Mouse (Mus musculus): Measurements from ENCODE around the gene Ccnj.

Ccnj gene

GRCm38 (mm10) chr19:40849391-40849790 is 18.3 kb downstream of the Ccnj start:
- DNase-seq, result no peak

GRCm38 (mm10) chr19:40859555-40859954 is 28.5 kb downstream of the Ccnj start:
- no peak for DNase-seq

DNA sequence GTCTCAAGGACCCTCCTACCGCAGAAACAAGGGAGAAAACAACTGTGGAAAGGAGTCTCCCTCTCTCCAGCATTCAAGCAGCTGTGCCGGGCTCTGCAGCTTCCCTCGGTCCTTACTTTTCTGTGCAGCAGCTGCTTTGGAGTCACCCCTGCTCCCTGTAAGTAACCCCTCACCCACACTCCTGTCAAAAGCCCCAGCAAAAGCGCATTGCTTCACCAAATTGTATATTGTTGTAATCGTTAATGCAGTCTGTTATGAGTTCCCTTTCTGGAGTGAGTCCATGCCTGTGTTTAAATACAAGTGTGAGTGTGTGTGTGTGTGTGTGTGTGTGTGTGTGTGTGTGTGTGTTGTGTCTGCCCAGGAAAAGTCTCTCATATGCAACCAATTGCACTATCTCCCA is 37.2 kb downstream of the Ccnj start:
- no peak for DNase-seq

DNA sequence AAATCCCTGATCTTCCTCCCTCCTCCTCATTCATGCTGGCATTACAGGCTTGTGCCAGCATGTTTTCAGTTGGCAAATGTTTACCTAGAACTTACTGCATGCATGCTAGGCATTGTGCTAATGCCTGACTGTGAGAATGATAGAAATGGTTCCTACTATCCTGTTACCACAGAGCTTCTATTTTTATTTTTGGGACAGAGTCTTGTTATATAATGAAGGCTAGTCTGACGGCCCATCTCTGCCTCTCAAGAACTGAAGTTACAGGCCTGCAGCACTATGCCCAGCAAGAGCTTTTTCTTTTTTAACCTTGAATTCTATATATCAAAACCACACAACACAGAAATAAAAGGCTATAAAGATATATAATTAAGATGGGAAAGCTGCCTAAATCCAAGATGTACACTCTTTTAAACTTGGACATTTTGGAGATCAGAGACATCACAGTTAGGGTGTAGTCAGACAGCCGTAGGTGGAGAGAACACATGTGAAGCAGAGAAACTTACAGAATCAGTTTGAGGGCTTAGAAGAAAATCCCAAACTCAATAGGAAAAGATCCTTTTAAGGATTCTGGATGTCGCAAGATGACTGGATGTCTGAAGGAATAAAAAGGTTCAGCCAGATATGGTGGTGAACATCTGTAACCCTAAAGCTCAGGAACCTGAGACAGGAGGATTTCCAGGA is 38.5 kb downstream of the Ccnj start:
- no peak for DNase-seq

GRCm38 (mm10) chr19:40872955-40873665 is 42.0 kb downstream of the Ccnj start:
- DNase-seq, result peak; percentile 84

- no peak for DNase-seq
These were observed 50.6 kb downstream of the Ccnj start for GRCm38 (mm10) chr19:40881700-40882099.

DNA sequence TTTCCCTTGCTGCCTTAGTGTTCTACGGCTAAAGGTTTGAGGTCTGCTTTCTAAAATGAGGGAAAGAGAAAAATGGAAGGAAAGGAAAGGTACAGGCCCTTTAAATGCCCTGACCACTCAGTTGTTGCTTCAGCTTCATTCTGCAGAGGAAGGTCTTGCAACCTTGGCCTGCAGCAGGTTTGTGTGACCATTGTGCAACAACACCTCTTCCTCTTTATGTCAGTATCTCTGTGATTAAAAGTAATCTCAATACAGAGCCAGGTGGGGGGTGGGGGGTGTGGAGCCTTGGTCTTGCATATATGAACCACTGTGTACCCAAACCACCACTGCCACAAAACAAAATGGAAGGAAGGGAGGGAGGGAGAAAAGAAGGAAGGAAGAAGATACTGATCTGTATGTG is 57.8 kb downstream of the Ccnj start:
- no peak for DNase-seq

GRCm38 (mm10) chr19:40894071-40894506 is 63.0 kb downstream of the Ccnj start:
- DNase-seq, result no peak

DNA sequence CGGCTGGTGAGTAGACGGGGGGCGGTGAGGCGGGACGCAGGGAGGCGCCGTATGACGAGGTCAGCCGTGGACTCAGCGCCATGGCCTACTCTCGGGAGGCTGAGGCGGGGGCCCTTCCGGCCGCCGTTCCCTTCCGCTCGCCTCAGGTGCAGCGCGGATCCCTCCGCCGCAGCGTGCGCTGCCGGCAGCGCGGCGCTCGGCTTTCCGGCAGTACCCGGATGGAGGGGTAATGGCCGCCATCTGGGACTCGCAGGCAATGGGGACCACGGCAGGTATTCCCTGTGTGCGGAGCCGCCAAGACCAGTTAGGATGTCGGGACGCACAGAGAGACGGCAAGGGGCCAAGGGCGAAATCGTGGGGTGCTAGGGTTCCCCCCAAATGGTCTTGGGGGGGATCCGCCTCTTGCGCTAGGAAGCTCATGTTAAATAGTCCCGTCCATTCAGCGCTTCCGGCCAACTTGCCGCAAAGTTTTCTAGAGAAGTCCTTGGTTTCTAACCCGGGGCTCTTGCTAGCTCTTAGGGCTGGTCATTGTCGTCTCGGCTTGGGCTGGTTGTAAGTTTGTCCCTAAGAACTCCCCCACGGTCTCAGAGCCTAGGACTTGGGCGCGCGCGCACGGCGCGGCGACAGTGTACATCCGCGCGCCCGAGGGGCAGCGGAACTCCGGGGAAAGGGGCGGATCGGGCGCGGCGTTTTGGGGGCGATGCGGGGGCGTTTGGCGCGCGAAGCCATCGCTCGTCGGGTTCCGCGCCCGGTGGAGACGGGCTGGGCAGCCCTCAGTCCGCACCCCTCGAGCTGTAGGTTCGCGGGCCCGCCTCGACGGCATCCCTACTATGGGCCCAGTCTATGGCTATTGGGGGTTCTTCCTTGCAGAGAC is 63.7 kb downstream of the Ccnj start, which contains the start of gene Zfp518a:
Zfp518a (plus strand) TSS at position 187 of the 874 bp plus-strand sequence.
- DNase-seq, result peak; percentile 90

GRCm38 (mm10) chr19:40895393-40895703 is 64.3 kb downstream of the Ccnj start:
- no peak for DNase-seq
